Mouse (Mus musculus): ENCODE data around the gene Gimap4. TPM values are rescaled to one million over a fixed set of nuclear protein-coding genes. Genes with fewer than 3 reads are reported as not detected.
"Not testable (repeated sequence)": the region's sequence is repeated elsewhere in the genome, so short reads cannot be mapped to it uniquely, and the experiment has no call there.

Gimap4 gene
- polyA plus RNA-seq, 1 experiment from 2014 or later: 10.1 TPM

GRCm38 (mm10) chr6:48679701-48680100 is 4.6 kb upstream of the Gimap4 start:
- Histone ChIP-seq H3K36me3 (no peaks in the 10 kb centered on the region), H3K9me3 (replicated peaks) (no peaks in the 10 kb centered on the region), H3K27ac (no peak overlapping the region), H3K27me3 (ENCODE audit: low read depth, poor library complexity, severe bottlenecking) (no peaks in the 10 kb centered on the region), H3K4me1 (peaks cover 7% of the 10 kb centered on the region), H3K4me3 (no peak overlapping the region)
- WGBS: 83% methylated on average over 6 of the region's 6 CpGs
- DNase-seq (ENCODE audit: low spot score): no peak

- H3K4me1 ChIP-seq: peaks cover 7% of the 10 kb centered on the region
- no peaks in the 10 kb centered on the region for H3K9me3 ChIP-seq (replicated peaks)
- no peaks in the 10 kb centered on the region for H3K36me3 ChIP-seq
- H3K27me3 ChIP-seq (ENCODE audit: low read depth, poor library complexity, severe bottlenecking): no peaks in the 10 kb centered on the region
- H3K27ac ChIP-seq: no peak overlapping the region
- 84% methylated on average over 5 of the region's 5 CpGs for WGBS
- H3K4me3 ChIP-seq: no peak overlapping the region
- no peak for DNase-seq (ENCODE audit: low spot score)
Measured at GRCm38 (mm10) chr6:48680421-48680820, 3.9 kb upstream of the Gimap4 start.

GRCm38 (mm10) chr6:48681472-48682090 is 2.8 kb upstream of the Gimap4 start:
- Histone ChIP-seq H3K4me1 (no peaks in the 10 kb centered on the region), H3K27ac (no peak overlapping the region), H3K36me3 (no peaks in the 10 kb centered on the region), H3K4me3 (no peak overlapping the region), H3K9me3 (replicated peaks) (no peaks in the 10 kb centered on the region), H3K27me3 (ENCODE audit: low read depth, poor library complexity, severe bottlenecking) (no peaks in the 10 kb centered on the region)
- DNase-seq (ENCODE audit: low spot score): no peak
- WGBS: 85% methylated on average over 3 of the region's 3 CpGs

GRCm38 (mm10) chr6:48682271-48682670 is 2.1 kb upstream of the Gimap4 start:
- H3K4me3 ChIP-seq: no peak overlapping the region
- H3K27ac ChIP-seq: no peak overlapping the region
- no peaks in the 10 kb centered on the region for H3K4me1 ChIP-seq
- WGBS: 89% methylated on average over 4 of the region's 4 CpGs
- no peak for DNase-seq (ENCODE audit: low spot score)
- H3K36me3 ChIP-seq: no peaks in the 10 kb centered on the region
- H3K9me3 ChIP-seq (replicated peaks): no peaks in the 10 kb centered on the region
- no peaks in the 10 kb centered on the region for H3K27me3 ChIP-seq (ENCODE audit: low read depth, poor library complexity, severe bottlenecking)

- not testable (repeated sequence) for H3K27me3 ChIP-seq (ENCODE audit: low read depth, poor library complexity, severe bottlenecking); H3K4me3 ChIP-seq; H3K9me3 ChIP-seq (replicated peaks); DNase-seq (ENCODE audit: low spot score); H3K36me3 ChIP-seq; H3K27ac ChIP-seq; H3K4me1 ChIP-seq
- WGBS: 92% methylated on average over 4 of the region's 4 CpGs
Measured at GRCm38 (mm10) chr6:48683263-48683821, 1.0 kb upstream of the Gimap4 start.

GRCm38 (mm10) chr6:48684806-48685205 is 457 bp downstream of the Gimap4 start:
- no peaks in the 10 kb centered on the region for H3K4me1 ChIP-seq
- H3K27ac ChIP-seq: no peak overlapping the region
- H3K9me3 ChIP-seq (replicated peaks): no peaks in the 10 kb centered on the region
- H3K27me3 ChIP-seq (ENCODE audit: low read depth, poor library complexity, severe bottlenecking): no peaks in the 10 kb centered on the region
- H3K36me3 ChIP-seq: no peaks in the 10 kb centered on the region
- DNase-seq (ENCODE audit: low spot score): no peak
- H3K4me3 ChIP-seq: no peak overlapping the region
- 70% methylated on average over 4 of the region's 4 CpGs for WGBS

GRCm38 (mm10) chr6:48685251-48685650 is 902 bp downstream of the Gimap4 start:
- Histone ChIP-seq H3K4me1 (no peaks in the 10 kb centered on the region), H3K27me3 (ENCODE audit: low read depth, poor library complexity, severe bottlenecking) (no peaks in the 10 kb centered on the region), H3K9me3 (replicated peaks) (no peaks in the 10 kb centered on the region), H3K27ac (no peak overlapping the region), H3K36me3 (no peaks in the 10 kb centered on the region), H3K4me3 (no peak overlapping the region)
- WGBS: 98% methylated on average over 2 of the region's 2 CpGs
- no peak for DNase-seq (ENCODE audit: low spot score)

- H3K27me3 ChIP-seq (ENCODE audit: low read depth, poor library complexity, severe bottlenecking): no peaks in the 10 kb centered on the region
- H3K36me3 ChIP-seq: no peaks in the 10 kb centered on the region
- WGBS: 89% methylated on average over 7 of the region's 7 CpGs
- H3K9me3 ChIP-seq (replicated peaks): no peaks in the 10 kb centered on the region
- no peaks in the 10 kb centered on the region for H3K4me1 ChIP-seq
- no peak overlapping the region for H3K4me3 ChIP-seq
- no peak overlapping the region for H3K27ac ChIP-seq
- no peak for DNase-seq (ENCODE audit: low spot score)
Measured at GRCm38 (mm10) chr6:48685694-48686665, 1.6 kb downstream of the Gimap4 start.

- Histone ChIP-seq H3K27ac (no peak overlapping the region), H3K4me3 (no peak overlapping the region), H3K9me3 (replicated peaks) (no peaks in the 10 kb centered on the region), H3K4me1 (no peaks in the 10 kb centered on the region), H3K36me3 (no peaks in the 10 kb centered on the region), H3K27me3 (ENCODE audit: low read depth, poor library complexity, severe bottlenecking) (no peaks in the 10 kb centered on the region)
- 71% methylated on average over 2 of the region's 2 CpGs for WGBS
- DNase-seq (ENCODE audit: low spot score): no peak
Measured at GRCm38 (mm10) chr6:48687077-48687476, 2.7 kb downstream of the Gimap4 start.

- Histone ChIP-seq H3K4me1 (no peaks in the 10 kb centered on the region), H3K4me3 (no peak overlapping the region), H3K27me3 (ENCODE audit: low read depth, poor library complexity, severe bottlenecking) (no peaks in the 10 kb centered on the region), H3K9me3 (replicated peaks) (no peaks in the 10 kb centered on the region), H3K27ac (no peak overlapping the region), H3K36me3 (no peaks in the 10 kb centered on the region)
- no peak for DNase-seq (ENCODE audit: low spot score)
- WGBS: 87% methylated on average over 2 of the region's 2 CpGs
Measured at GRCm38 (mm10) chr6:48689320-48689719, 5.0 kb downstream of the Gimap4 start.

GRCm38 (mm10) chr6:48692962-48693361 is 8.6 kb downstream of the Gimap4 start:
- WGBS: 92% methylated on average over 6 of the region's 6 CpGs
- H3K27ac ChIP-seq: no peak overlapping the region
- DNase-seq (ENCODE audit: low spot score): no peak

GRCm38 (mm10) chr6:48696830-48697554 is 12.6 kb downstream of the Gimap4 start:
- Histone ChIP-seq H3K4me1 (no peaks in the 10 kb centered on the region), H3K9me3 (replicated peaks) (no peaks in the 10 kb centered on the region), H3K27me3 (ENCODE audit: low read depth, poor library complexity, severe bottlenecking) (no peaks in the 10 kb centered on the region), H3K36me3 (no peaks in the 10 kb centered on the region), H3K4me3 (no peak overlapping the region), H3K27ac (no peak overlapping the region)
- peak; percentile 26 for DNase-seq (ENCODE audit: low spot score)
- WGBS: 84% methylated on average over 4 of the region's 4 CpGs

More at GRCm38 (mm10) chr6:48692962-48693361, 8.6 kb downstream of the Gimap4 start:
- Histone ChIP-seq H3K36me3 (no peaks in the 10 kb centered on the region), H3K27me3 (ENCODE audit: low read depth, poor library complexity, severe bottlenecking) (no peaks in the 10 kb centered on the region), H3K9me3 (replicated peaks) (no peaks in the 10 kb centered on the region), H3K4me1 (no peaks in the 10 kb centered on the region), H3K4me3 (no peak overlapping the region)

Measured in limb, embryonic 10.5 days (tissue).